Mouse (Mus musculus) liver, embryonic 12.5 days (tissue): ENCODE measurements around the gene Nup35. TPM values are rescaled to one million over a fixed set of nuclear protein-coding genes. Genes with fewer than 3 reads are reported as not detected.

Experiments used
- microRNA counts: library from miRNA; unstranded; fragments of <30 nt; microRNA quantifications from one replicate; lab custom pipeline; 2017
- microRNA-seq: library from miRNA; unstranded; fragments of <30 nt; microRNA quantifications from one replicate; pipeline ENCODE4, GENCODE M21; 2017
- polyA plus RNA-seq: library from polyadenylated mRNA; unstranded; fragments of >200 nt; fragmentation: Nextera tagmentation; extraction: Ambion mirVana; gene quantifications from 2 replicates; pipeline ENCODE4 v1.2.1, GENCODE M21; 2016

Nup35 gene
- polyA plus RNA-seq, 1 experiment from 2014 or later = 50.9 TPM

MicroRNAs within 50 kb of the gene (microRNA counts, 519-probe panel; counts per million panel counts)
- microRNA mmu-miR-684 (lab: Ali Mortazavi, UCI) = 582 counts per million, percentile 70 among the panel's probes with 10 or more counts

Small RNA genes within 50 kb of the gene (microRNA-seq; reads per million reads assigned to microRNA genes)
- gene Mir684-1 = not detected

Other genes starting within 250 kb of the Nup35 start
- 1.5 and 1.6 TPM in 2 replicates for gene Frzb, start 169.6 kb upstream of the Nup35 start, polyA plus RNA-seq
- 29.2 and 30.0 TPM in 2 replicates for gene Nckap1, start 35.9 kb upstream of the Nup35 start, polyA plus RNA-seq
- 8.7 and 9.5 TPM in 2 replicates for gene Dusp19, start 191 bp upstream of the Nup35 start, polyA plus RNA-seq